Mouse (Mus musculus) ovary, postnatal 10 days (tissue): ENCODE measurements around the gene Phf19.

Experiments
- DNase-seq: peaks from one replicate; pipeline ENCODE4 v3.0.0; 2022; ENCODE audit warnings: low spot score

Gene Phf19

DNA sequence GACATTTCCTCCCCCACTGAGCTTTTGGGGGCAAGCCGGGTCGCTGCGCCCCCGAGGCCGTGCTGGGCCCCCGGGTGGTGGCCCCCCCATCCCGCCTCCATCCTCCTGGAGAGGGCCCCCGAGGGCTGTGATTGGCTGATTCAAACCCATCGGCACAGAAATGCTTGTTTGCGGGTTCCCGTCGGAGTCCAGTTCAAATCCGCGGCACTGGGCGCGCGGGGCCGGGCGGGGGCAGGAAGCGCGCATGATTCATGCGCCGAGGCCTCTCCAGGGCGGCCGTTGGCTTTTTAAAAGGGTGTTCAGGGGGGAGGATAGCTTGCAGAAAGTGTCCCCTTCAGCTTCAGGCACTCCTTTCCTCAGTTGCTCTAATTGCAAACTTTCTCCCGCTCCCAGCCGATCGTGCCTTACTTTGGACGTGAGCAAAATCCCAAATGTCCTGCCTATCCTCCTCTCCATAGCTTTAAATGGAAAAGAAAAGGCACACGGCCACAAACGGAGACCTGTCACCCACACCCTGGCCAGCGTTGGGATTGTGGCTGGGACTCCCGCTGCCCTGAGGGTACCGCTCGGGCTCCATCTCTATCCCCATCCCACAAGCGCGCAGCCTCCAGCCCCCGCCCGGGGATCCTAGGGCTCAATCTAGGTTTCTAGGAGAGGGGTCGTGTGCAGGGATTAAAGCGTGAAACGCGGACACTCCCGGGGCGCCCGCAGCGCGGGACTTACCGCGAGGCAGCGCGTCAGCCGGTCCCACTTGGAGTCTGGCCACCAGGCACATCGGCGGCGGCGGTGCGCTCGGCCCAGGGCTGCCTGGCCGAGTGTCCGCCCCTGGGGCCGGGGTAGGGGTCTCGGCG lies at the start of gene Phf19:
Gene Phf19 (minus strand): TSS at position 809 of the 851 bp plus-strand sequence.
- no peak for DNase-seq

DNA sequence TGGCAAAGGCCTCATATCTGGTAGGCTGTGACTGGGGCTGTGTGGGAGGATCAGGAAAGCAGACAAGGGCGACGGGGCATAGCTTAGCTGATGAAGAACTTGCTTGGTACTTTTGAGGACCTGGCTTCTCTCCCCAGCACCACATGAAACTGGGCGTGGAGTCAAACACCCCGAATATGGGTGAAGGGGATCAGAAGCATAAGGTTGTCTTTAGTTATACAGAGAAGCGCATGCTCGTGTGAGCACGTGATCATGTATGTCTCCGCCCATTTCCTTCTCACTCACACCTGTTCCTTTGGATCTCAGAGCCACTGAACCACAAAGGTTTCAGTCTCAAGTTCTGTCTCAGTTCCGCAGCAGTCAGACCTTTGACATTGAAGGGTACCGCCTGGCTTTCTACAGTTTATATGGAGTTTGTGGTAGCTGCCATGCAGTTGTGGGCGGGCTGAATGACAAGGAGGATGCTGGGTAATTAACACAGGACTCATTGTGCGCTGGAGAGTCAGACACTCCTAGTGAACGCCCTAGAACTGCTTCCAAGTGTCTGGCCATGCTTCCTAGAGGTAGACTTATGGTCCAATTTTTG lies 49.6 kb upstream of the Phf19 start:
- DNase-seq: no peak

DNA sequence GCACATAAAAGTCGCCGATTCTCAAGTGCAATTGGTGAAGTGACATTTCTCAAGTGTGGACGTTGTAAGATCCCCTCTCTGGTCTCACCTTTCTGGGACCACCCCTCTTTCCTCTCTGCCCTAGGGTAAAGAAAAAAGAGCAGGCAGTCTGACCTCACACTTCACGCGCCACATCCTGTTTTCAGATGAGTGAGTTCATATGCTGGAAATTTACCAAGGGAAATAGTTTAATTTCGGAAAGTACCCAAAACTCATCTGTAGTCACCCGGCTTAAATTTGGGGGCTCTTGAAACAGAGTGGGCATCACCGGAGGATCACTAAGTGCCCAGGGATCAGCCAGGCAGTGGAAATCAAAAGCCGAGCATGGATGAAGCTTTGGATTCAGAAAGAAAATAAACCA lies 49.1 kb upstream of the Phf19 start:
- no peak for DNase-seq

DNA sequence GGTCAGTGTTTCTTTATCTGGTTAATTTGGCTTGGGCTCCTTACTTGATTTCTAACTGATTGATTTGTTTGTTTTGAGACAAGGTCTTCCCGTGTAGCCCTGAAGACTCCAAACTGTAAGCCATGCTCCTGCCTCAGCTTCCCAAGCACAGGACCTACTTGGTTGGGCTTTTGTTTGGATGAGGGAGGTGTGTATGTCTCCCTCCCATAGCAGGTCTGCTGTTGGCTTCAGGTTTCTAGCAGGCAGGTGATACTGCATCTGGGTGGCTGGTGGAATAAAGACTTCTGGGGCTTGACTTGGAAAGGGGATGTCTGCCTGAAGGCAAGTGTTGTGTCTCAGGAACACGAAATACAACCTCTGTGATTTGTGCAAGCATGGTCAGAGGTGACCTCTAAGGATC lies 48.4 kb upstream of the Phf19 start:
- no peak for DNase-seq

DNA sequence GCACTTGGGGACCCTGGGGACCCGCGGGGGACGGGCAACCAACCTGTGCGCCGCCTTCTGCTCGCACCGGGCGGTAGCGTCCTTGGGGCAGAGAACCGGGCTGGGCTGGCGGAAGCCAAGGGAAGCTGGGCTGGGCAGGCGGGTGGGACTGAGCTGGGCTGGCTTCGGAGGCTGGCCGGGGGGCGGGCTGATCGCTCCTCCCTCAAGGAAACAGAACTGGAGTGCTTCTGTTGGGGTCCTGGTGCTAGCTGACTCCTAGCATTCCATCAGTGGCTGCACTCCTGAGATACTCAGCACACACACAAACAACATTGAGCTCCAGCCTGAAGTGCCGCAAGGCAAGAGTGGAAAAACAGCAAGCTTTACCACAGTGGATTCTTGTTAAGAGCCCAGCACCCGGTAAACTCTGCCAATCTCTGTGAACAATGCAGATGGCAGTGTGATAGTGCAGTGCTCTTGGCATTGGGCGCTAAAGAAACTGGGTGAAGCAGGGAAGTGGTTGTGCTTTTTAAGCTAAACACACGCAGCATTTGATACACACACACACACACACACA lies 47.7 kb upstream of the Phf19 start, which contains the start of gene Traf1:
Gene Traf1 (minus strand): TSS at position 292 of the 556 bp plus-strand sequence.
- no peak for DNase-seq

DNA sequence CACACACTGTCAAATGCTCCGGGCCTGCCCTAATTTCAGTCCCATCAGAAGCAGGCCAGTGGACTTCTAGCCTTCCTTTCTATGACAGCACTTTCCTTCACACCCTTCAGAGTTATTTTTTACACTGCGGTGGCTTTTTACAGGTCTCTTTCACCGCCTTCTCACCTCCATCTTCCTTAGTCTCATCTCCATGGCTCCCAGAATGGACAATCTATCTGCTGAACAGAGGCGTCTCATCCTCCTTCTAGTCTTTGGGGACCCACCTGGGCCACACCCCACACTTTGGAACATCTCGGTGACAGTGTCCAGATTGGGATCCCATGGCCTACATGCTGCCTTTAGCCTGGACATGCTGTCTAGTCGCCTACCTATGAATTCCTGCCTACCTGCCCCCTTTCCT lies 47.1 kb upstream of the Phf19 start:
- DNase-seq: no peak

DNA sequence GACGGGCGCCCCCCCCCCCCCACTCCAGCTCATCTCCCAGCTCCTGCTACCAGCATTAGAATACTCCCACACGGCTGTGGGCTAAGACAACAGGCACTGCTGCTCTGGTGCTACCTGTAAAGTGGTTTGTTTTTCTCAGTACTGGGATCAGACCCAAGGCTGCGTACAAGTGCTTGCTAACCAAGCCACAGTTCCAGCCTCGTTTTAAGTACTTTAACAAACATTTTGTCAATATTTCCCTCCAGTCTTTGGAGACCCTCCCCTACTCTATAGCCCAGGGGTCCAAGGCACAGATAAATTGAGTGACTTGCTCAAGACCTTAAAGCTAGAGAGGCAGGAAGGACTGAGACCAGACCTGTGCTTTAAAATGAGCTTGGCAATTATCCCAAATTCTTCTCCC lies 46.6 kb upstream of the Phf19 start:
- no peak for DNase-seq

DNA sequence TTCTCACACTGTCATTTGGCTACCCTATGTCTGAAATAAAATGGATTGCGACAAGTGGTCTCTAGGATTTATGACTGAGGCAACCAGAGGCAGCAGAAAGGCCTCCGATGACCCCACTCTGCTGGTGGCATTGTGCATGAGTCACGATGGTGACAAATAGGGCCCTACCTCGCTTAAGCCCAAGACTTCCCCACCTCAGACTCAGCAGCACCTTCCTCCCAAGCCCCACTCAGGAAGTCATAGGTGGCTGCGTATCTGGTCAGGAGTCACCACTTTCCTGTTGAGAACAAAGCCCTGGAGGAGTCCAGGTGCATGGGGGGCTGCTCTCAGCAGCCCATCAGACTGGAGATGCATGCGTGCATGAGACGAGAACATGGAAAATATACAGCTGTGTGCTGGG lies 44.8 kb upstream of the Phf19 start:
- no peak for DNase-seq

DNA sequence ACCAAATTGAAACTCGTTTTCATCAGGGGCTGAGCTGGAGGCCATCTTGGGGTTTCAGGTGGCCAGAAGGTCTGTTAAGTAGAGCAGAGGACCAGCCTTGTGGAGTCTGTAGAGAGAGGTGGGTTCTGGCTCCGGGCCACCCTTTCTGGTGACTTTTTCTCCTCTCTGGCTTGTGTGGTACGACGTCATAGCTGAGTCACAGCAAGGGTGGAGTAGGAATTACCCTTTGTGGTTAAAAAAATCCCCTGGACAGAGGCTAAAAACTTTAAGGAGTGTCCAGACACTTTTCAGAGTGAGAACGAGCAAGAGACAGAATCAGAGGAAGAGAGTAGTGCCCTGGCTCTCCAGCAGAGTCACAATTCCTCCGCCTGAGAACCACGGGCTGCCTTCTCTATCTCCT lies 44.2 kb upstream of the Phf19 start:
- DNase-seq: no peak

DNA sequence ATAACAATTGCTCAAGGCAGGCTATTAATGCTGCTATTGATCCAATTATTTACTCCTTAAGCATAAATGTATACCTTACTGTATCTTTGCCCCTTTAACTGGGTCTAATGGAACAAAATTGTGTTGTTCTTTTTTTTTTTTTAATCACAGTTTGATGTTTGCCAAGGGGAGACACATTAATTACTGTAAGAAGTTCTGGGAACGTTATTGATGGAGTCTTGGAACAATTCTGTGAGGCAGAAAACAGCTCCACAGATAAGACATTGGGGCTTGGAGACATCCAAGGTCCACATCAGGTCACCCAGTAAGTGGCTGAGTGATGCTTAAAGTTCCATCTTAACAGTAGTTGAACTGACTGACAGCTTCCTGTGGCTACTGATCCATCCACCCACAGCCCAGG lies 43.6 kb upstream of the Phf19 start:
- DNase-seq: no peak

DNA sequence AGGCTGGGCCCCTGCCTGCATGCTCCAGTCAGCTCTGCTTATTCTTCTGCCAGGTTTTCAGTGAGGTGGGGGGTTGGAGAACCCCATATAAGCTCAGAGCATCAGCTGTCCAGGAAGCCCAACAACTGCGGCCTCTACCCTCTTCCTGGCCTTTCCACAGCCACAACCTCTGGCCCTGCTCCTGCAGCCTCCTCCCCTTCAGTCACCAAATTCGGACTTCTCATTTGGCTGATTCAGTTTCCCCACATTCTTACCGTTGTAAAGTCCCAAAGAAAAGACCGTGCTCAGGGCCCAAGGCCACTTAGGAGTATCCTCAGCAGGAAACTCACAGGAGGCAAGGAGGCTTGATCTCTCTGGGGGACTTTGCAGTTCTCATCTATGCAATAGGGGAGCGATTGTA lies 43.1 kb upstream of the Phf19 start:
- DNase-seq: no peak

DNA sequence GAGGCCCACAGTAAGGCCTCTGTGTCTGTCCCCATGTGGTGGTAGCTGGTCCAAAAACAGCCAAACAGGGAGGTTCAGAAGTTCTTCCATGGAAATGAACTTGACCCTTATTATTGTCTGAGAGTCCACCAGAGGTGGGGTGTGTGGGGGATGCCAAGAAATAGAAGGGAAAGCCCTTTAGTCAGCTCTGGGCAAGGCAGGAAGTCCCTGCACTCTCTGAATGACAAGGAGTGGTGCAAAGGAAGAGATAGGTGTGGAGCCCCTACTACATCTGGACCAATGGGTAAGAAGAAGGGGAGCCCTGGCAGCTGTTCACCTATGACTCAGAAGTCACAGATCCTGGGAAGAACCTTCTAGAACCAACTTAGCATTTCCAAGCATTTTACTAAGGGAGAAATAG lies 40.5 kb upstream of the Phf19 start:
- DNase-seq: no peak

DNA sequence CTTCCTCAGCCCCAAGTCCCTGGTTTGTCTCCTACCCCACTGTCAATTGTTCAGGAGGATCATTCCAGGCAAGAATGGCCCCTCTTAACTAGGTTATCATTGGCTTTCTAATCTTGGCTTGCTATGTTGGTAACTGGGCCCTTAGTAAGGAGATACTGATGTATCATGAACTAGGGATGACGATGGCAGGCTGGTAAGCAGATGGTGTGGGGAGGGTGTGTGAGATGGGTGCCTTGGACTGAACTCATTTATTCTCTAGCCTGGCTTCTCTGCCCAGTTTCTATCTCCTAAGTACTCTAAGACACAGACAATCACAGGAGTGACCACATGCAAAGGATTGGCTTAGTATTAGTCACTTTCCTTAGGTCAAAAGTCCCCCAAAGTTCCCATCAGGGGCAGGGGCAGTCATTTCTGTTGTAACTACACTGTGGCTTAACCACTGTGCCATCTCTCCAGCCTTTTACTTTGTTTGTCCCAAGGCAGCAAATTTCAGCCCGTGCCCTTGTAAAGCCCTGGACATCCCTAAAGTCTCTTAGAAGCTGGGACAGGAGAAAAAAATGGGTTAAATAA lies 39.8 kb upstream of the Phf19 start:
- DNase-seq: no peak

DNA sequence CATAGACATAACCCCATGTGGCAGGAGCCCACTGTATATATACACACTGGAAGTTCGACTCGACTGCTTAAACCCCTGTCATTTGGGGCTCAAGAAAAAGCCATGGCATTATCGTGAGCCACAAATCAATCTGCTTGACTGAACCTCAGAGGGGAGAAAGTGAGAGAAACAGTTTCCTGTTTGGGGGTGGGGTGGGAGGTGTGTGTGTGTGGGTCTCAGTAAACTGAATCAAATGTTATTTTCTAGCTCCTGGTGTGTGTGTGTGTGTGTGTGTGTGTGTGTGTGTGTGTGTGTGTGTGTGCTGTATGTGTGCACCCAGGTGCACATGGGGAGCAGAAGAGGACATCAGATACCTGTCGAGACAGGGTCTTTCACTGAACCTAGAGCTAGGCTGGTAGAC lies 39.2 kb upstream of the Phf19 start:
- no peak for DNase-seq

DNA sequence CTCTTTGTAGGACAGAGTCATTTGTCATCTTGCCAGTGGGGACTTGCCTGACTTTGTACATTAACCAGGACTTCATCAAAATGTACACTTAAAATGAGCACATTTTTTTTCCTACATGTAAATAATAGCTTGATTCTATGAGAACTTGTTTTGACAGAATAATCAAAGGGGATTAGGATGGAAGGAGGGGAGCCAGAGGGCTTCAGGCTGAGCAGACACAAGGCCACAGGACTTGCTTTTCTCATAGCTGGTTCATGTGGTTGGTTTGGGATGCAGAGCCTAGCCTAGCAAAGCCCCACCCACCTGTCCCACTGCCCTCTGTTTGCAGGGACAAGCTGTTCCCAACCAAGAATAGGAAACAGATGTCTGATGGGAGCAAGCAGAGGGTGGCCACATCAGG lies 37.6 kb upstream of the Phf19 start:
- DNase-seq: no peak

DNA sequence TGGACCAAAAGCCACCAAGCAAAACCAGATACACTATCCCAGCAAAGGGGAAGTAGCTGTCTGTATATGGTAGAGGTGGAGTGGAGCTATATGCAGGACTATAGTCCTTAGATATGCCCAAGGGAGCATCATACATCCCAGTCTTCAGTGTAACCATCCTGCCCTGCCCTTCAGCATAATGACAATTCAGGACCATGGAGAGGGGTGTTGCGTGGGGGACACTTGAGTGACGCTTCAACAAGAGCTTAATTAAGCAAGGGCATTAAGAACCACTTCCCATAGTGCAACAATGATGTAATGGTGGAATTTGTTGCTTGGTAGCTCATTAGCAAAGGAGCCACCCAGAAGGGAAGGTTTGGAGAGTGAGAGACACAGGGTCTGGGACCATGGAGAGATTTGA lies 34.8 kb upstream of the Phf19 start:
- no peak for DNase-seq

DNA sequence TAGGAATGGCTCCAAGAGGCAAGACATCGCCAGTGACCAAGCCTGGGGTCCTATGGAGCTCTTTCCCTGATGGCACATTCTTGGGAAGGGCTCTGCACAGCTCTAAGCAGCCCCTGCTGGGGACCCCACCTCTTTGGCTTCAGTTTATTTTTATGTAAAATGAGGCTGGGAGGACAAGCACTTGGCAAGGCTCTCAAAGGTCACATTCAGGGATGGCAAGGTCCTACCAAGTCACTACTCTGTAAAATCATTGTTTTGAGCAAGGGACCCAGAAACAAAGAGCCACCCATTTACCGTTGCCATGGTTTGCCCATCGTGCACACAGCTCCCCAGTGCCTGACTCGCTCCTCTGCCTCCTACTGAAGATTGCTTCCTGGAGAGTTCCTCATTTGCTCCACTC lies 32.2 kb upstream of the Phf19 start:
- no peak for DNase-seq

DNA sequence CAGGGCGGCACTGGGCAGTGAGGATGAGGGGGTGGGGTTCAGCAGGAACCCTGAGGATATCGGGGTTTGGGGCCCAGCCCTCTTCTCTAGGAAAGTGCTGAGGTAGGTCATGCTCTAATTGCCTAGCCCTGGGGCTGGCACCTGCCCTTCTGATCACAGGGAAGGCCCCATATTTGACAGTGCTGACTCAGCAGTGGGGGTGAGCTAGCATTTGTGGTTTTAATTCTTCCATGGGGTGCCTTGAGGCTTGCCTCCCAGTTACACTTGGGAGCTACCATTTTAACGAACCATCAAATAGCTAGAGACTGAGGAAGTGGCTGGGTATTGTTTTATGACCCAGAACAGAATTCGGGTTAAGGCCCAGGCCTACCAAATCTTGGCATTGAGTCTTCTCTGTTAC lies 31.8 kb upstream of the Phf19 start:
- no peak for DNase-seq

DNA sequence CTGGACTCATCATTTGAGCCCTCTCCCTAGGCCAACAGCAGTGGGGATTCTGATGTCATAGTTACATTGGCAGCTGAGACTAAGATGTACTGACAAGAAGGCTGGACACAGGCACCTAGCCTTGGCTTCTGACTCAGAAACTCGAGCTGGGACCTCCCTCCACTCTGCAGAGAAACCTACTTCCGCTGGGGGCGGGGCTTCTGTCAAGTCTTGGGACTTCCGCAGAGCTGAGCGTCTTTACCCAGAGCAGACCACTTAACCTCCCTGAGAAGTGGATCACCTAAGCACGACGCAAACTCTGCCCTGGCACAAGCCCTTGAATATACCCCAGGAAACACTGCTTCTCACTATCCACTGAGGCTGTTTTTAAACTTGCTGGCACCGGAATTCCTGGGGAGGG lies 30.9 kb upstream of the Phf19 start:
- DNase-seq: no peak

DNA sequence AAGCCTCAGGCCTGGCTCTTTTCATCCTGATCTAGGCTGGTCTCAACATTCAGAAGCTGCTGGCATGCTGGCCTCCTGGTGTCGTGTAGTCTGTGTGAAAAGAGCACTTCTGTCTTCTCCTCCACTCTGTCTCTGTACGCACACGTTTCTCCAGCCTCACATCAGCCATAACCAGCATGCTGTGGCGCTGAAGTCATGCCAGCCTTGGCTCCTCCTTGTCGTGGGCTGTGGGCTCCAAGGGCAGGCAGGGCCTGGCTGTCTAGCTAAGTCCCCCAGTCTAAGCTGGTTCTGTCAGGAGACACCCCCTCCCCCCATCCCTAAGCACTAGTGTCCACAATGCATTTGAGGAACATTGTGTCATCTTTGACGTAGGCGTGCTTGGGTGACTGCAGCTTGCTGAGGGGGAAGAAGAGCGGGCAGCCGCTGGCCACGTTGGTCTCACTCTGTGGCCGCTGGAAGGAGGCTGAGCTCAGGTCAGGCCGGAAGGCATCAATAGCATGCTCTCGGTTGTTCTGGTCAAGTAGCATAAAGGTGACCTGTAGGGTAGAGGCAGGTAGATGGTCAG lies 29.8 kb upstream of the Phf19 start:
- no peak for DNase-seq

DNA sequence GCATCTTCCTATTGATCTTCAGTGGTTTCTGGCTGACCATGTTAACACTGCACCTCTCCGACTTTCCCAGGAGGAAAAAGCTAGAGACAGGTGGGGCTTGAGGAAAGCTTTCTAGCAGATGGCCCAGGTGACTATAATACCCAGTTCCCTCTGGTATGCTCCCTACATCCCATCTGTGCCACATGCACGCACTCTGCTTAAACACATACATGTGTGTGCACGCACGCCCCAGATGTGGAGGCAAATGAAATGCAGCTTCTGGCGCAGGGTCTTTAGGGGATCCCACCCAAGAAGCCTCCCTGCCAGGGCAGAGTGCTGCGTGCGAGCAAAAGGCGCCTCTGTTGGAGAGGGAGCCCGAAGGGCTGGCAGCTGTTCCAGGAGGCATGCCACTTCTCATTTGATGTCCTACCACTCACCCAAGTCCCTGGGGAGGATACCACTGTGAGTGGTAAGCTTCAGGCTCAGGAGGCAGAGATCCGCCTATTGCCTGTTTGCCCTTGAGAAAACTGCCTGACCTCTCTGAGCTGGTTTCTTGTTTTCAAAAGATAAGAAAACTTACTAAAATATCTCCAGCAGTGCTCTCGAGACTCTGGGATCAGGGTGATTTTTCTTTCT lies 27.3 kb upstream of the Phf19 start:
- no peak for DNase-seq

DNA sequence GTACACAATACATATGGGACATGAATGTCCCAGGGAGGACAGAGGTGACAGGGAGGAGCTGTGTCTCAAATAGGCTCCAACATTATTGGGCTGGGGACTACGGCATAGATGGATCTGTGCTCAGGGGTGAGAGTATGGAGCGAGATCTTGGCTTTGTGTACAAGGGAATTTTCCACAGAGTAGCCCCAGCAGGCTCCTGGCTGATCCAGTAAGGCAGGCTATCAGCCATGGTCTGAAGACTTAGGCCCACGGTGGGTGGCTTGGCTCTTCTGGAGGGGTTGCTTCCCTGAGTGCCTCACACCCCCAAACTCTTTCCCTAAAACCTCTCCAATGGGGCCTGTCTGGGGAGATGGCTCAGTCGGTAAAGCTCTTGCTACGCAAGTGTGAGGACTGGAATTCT lies 26.4 kb upstream of the Phf19 start:
- DNase-seq: no peak
